Mouse (Mus musculus) C3H10T1/2 (cell line): ENCODE measurements around the gene Sez6l2. TPM values are rescaled to one million over a fixed set of nuclear protein-coding genes. Genes with fewer than 3 reads are reported as not detected.

Experiments used
- polyA plus RNA-seq, 2 experiments: library from polyadenylated mRNA; unstranded; fragments of >200 nt; fragmentation: generic; extraction: Trizol; gene quantifications; one replicate each; pipeline ENCODE4 v1.2.1; 2012; ENCODE audit warnings: missing spikeins in 2 of 2

Sez6l2 gene
- under 1 TPM; 0.04 to 0.25 TPM for polyA plus RNA-seq

DNA sequence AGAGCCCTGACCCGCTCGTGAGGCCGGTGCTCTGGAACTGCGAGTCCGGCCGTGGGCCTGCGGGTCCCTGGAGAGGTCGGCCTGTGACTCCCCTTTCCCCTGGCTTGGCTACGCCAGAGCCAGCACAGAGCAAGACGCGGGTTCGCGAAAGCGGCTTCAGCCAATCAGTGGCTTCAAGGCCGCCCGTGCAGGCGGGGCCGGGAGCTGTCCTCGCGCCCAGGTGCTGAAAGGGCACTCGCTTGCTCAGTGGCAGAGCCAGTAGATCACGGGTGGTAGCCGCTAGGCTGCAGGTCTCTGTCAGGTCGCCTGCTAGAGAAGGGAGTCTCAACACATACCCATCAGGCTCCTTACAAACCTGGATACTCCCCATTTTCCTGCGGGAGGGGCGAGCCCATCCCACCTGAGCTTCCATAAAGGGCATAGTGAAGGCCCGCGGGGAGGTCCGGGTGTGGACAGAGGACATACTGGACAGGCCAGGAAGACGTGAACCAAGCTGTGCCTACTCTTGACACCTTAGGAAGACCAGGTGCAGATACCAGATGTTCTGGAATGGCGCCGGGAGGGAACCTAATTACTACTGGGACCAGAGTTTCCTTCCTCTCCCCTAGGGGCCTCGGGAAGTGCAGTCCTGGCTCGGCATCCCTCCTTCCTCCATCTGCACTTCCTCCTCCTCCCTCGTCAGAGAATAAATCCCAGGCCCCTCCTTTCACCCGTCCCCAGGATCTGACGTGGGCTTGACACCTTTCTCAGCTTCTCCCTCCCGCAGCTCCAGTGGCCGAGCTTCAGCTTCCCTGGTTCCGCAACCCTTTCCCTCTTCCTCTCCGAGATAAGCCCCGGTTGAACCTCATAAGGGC is at the start of gene Sez6l2:
Sez6l2 (plus strand) TSS at position 771 of the 854 bp plus-strand sequence.

DNA sequence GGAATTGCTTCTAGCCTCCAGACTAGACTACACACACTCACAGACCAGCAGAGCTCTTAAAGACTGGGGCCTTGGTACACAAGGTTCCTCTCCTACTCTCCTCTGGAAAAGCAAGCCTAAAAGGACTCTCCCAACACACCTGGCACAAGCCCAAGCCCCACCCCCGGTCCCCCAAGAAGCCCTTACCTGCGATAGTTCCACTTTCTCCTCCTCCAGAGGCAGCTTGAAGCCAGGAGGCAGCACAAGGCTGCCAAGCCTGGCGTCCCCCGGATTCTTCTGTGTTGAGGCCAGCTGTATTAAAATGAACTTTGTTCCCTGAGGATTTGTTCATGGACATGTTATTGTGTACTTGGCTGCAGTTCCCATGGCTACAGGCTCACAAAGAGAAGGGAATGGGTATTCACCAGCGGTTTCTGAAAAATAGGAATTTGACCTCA is 27.7 kb upstream of the Sez6l2 start, which contains the start of gene Tmem219:
Tmem219 (minus strand) TSS at position 294 of the 437 bp plus-strand sequence.

DNA sequence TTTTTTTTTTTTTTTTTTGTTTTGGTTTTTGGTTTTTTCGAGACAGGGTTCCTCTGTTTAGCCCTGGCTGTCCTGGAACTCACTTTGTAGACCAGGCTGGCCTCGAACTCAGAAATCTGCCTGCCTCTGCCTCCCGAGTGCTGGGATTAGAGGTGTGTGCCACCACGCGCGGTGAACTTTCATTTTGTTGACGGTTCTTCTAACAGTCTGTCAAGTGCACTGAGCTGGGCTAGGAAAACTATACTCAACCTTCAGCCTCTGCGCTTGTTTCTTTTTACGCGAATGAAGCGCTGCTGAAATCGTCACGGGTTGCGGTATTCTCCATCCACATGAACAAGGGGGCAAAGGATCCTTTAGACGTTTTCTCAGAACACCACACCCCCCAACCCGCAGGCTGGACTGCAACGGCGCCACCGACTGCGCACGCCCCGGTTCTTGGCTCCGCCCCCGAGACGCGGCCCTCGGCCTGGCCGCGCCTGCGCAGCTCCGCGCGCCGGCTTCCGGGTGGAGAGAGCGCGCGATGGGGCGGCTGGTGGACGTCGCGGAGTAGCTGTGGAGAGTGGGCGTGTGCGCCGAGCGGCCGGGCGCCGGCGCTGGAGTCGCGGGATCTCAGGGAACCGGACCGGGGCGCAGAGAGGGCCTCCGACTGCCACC is 21.9 kb upstream of the Sez6l2 start, which contains the start of gene Kctd13:
Kctd13 (plus strand) TSS at position 496 of the 654 bp plus-strand sequence.

DNA sequence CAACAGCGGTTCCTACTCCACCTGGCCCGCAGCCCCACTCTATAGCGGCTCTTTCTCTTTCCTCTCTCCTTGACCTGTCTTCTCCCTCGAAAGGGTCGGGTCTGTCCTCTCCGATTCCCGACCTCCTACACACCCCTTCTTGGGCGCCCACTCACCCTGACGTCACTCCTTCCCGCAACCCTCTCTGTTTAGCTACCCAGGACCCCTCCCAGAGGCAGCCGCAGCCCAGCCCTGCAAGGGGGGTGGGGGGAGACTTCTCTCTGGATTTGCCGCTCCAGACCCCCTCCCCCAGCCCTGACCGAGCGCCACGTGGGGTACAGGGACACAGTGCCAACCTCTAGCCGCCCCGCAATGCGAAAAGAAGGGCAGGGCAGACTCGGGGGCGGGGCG is 965 bp upstream of the Sez6l2 start, which contains the start of gene Asphd1:
Asphd1 (minus strand) TSS at position 180 of the 390 bp plus-strand sequence.

DNA sequence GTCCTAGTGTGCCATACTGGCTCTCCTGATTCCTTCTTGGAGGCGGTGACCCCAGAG is 25.4 kb downstream of the Sez6l2 start, which contains the start of gene Cdipt:
Cdipt (plus strand) TSS at position 22 of the 57 bp plus-strand sequence.

DNA sequence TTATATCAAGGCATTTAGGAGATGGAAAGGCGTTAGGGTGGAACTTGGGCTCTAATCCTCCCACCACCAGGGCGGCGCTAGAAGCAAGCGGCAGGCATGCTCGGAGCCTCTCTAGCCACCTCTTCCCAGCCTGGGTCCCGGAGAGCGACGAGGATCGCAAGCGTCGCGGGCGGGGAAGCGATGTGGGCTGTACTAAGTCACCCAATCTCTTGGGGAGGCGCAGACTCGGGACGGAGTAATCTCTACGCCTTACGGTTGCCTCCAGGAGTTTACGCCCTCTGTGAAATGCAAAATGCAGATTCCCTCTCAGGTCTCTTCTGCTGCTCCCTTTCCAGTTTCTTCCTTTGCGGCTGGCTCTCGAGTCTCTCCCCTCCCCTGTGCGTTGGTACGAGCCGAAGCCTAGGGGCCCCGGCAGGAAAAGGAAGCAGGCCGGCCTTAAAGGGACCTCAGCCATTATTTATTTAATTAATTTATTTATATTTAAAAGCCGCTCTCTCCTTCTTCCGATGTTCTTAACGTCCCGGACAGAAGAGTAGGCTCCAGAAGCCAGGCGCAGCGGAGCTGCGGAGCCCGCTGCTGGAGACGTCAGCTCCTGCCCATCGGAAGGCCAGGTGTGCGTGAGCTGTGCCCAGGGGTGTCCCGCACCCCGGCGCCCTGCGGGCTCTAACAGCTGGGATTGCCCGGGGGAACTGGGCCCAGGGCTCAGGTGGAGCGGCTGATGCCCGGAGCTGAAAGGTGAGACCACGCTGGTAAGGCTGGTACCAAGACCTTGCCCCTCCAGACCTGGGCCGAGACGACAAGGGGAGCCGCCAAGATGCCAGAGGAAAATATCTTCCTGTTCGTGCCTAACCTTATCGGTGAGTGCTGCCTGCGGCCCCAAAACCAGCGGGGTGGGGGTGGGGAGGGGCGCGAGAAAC is 25.8 kb downstream of the Sez6l2 start, which contains the start of gene Cdiptos:
Cdiptos (minus strand) TSS at position 149 of the 917 bp plus-strand sequence.

DNA sequence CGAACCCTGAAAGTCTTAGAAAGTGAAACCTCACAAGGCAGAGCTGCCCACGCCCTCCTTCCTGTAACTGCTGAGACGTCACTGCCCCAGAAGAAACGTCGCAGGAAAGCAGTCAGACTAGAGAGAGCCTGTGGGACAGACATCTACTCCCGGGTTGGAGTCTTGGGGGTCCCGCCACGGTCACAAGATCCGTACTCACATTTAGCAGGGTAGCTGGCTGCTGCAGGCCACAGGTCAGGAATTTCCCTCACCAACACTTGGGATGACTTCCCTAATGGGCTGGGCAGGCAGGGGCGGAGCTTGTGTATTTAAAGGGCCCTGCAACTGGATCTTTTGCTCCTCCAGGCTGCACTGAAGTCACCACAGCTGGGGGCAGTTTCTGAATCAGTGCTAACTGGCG is 64.0 kb downstream of the Sez6l2 start, which contains the start of gene Mvp:
Mvp (minus strand) TSS at position 302 of the 400 bp plus-strand sequence.

DNA sequence TGATC is 65.9 kb downstream of the Sez6l2 start, which contains the start of gene Pagr1b:
Pagr1b (minus strand) TSS at position 4 of the 5 bp plus-strand sequence.

DNA sequence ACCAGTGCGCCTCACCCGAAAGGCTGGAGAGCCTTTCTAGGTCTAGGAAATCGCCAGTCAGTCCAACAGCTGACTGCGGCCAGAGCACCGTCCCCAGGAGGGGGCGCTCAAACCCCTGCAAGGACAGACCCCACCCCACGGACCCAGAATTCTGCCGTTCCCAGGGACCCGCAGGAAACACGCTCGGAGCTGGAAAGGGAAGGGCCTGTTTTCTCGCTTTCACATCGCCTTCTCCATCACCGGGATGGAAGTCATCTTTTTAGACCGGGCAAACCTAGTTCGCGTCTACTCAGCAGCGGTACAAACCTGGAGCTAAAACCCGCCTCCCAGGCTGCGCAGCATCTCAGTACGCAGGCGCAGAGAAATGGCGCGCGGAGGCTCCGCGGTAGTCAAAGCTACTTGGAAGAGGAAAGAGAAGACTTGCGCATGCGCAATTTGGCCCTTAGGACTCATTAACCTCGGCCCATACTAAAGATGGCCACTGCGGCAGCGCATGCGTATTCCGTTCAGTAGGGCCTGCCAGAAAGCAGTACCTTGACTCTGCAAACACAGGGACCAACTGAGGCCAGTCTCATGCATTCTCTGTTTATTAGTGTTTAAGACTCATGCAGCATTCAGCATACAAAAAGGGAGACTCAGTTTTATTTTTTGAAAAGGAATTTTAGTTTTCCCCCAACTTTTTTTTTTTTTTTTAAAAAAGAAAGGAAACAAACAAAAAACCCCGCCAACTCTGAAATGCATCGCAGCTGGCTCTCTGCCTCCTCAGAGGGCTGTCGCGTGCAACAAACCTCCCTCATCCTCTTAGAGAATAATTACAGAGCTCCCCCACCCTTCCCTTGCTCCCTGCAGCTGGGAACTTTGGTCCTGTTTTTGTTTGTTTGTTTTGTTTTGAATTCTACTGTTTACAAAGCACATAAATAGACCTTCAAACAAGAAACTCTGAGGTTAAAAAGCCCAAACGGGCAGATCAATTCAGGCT is 66.9 kb downstream of the Sez6l2 start, which contains the start of gene Pagr1a:
Pagr1a (minus strand) TSS at position 382 of the 979 bp plus-strand sequence.

Other genes starting within 250 kb of the Sez6l2 start
- 1 to 10 TPM; 4.1 to 4.4 TPM for gene Coro1a, start 242.8 kb upstream of the Sez6l2 start, polyA plus RNA-seq
- 100 to 1,000 TPM; 144 to 277 TPM for gene Mapk3, start 191.0 kb upstream of the Sez6l2 start, polyA plus RNA-seq
- 1 to 10 TPM in 1 of 2 experiments, under 1 TPM in 1; 0.20 to 4.2 TPM for gene Gdpd3, start 184.2 kb upstream of the Sez6l2 start, polyA plus RNA-seq
- 100 to 1,000 TPM in 1 of 2 experiments, 10 to 100 TPM in 1; 18.7 to 138 TPM for gene Ypel3, start 173.6 kb upstream of the Sez6l2 start, polyA plus RNA-seq
- under 1 TPM; 0.01 to 0.58 TPM for gene Tbx6, start 169.1 kb upstream of the Sez6l2 start, polyA plus RNA-seq
- 100 to 1,000 TPM; 126 TPM for gene Ppp4c, start 158.1 kb upstream of the Sez6l2 start, polyA plus RNA-seq
- gene Fam57b, start 152.9 kb upstream of the Sez6l2 start, polyA plus RNA-seq, result under 1 TPM; 0.08 TPM
- gene 4930451I11Rik, start 118.9 kb upstream of the Sez6l2 start, polyA plus RNA-seq, result not detected
- gene Doc2a, start 103.1 kb upstream of the Sez6l2 start, polyA plus RNA-seq, result not detected
- gene Hirip3, start 88.6 kb upstream of the Sez6l2 start, polyA plus RNA-seq, result 10 to 100 TPM; 10.8 to 24.2 TPM
- gene Ino80e, start 88.2 kb upstream of the Sez6l2 start, polyA plus RNA-seq, result 10 to 100 TPM; 65.9 to 98.4 TPM
- gene Taok2, start 65.9 kb upstream of the Sez6l2 start, polyA plus RNA-seq, result 10 to 100 TPM; 10.1 to 53.2 TPM
- gene Tmem219, start 27.6 kb upstream of the Sez6l2 start, polyA plus RNA-seq, result 10 to 100 TPM; 27.0 to 35.9 TPM
- 10 to 100 TPM in 1 of 2 experiments, 1 to 10 TPM in 1; 5.7 to 11.3 TPM for gene Kctd13, start 21.7 kb upstream of the Sez6l2 start, polyA plus RNA-seq
- gene Asphd1, start 981 bp upstream of the Sez6l2 start, polyA plus RNA-seq, result under 1 TPM; 0.02 to 0.05 TPM
- gene Cdipt, start 25.4 kb downstream of the Sez6l2 start, polyA plus RNA-seq, result 10 to 100 TPM; 88.2 to 97.1 TPM
- under 1 TPM; 0.47 to 0.64 TPM for gene Cdiptos, start 25.5 kb downstream of the Sez6l2 start, polyA plus RNA-seq
- 10 to 100 TPM; 49.1 to 81.7 TPM for gene Mvp, start 64.1 kb downstream of the Sez6l2 start, polyA plus RNA-seq
- gene Pagr1b, start 65.9 kb downstream of the Sez6l2 start, polyA plus RNA-seq, result under 1 TPM in 1 of 2 experiments, not detected in 1; 0.55 TPM
- gene Pagr1a, start 66.8 kb downstream of the Sez6l2 start, polyA plus RNA-seq, result 10 to 100 TPM; 14.8 to 18.0 TPM
- gene Gm42742, start 70.5 kb downstream of the Sez6l2 start, polyA plus RNA-seq, result 10 to 100 TPM; 28.7 to 44.7 TPM
- under 1 TPM in 1 of 2 experiments, not detected in 1; 0.44 TPM for gene Prrt2, start 70.6 kb downstream of the Sez6l2 start, polyA plus RNA-seq
- gene Maz, start 76.5 kb downstream of the Sez6l2 start, polyA plus RNA-seq, result 100 to 1,000 TPM; 130 to 150 TPM
- 10 to 100 TPM; 51.4 to 57.4 TPM for gene Kif22, start 91.9 kb downstream of the Sez6l2 start, polyA plus RNA-seq
- not detected for gene Zg16, start 136.8 kb downstream of the Sez6l2 start, polyA plus RNA-seq
- under 1 TPM; 0.08 to 0.25 TPM for gene AI467606, start 140.8 kb downstream of the Sez6l2 start, polyA plus RNA-seq
- under 1 TPM in 1 of 2 experiments, not detected in 1; 0.11 TPM for gene Qprt, start 171.7 kb downstream of the Sez6l2 start, polyA plus RNA-seq
- gene Spn, start 187.3 kb downstream of the Sez6l2 start, polyA plus RNA-seq, result 1 to 10 TPM; 2.9 to 7.1 TPM
- 10 to 100 TPM; 39.6 to 40.3 TPM for gene Cd2bp2, start 245.5 kb downstream of the Sez6l2 start, polyA plus RNA-seq